Mouse (Mus musculus) forebrain, embryonic 11.5 days (tissue): Measurements from ENCODE around the gene Tmem44. TPM values are rescaled to one million over a fixed set of nuclear protein-coding genes. Genes with fewer than 3 reads are reported as not detected.
"Not testable (repeated sequence)": the region's sequence is repeated elsewhere in the genome, so short reads cannot be mapped to it uniquely, and the experiment has no call there.

ENCODE experiments used
- ATAC-seq: fragments of 200-750 bp; cut with Nextera tagmentation; replicated peaks from 2 replicates; pipeline ENCODE4 v1.8.0; 2017; ENCODE audit warnings: moderate TSS enrichment; ENCODE audit not compliant: low FRiP score
- DNase-seq: peaks from one replicate; pipeline ENCODE4 v3.0.0-alpha.2; 2017; ENCODE audit warnings: low spot score
- H3K27ac ChIP-seq: fragments of 300-500 bp; sonication (generic); 2 replicates; pipeline ENCODE4 v1.5.1; 2014; ENCODE audit warnings: low read depth, low read length
- H3K27me3 ChIP-seq: fragments of 300-500 bp; sonication (generic); 2 replicates; pipeline ENCODE4 v1.6.1; 2014; ENCODE audit warnings: mild to moderate bottlenecking, low read length, mixed read lengths; ENCODE audit not compliant: control insufficient read depth, insufficient read depth
- H3K36me3 ChIP-seq: fragments of 300-500 bp; sonication (generic); 2 replicates; pipeline ENCODE4 v1.6.1; 2014; ENCODE audit warnings: mild to moderate bottlenecking, low read length, moderate library complexity, mixed read lengths; ENCODE audit not compliant: control insufficient read depth, insufficient read depth
- H3K4me1 ChIP-seq: fragments of 300-500 bp; sonication (generic); replicated peaks from 2 replicates; pipeline ENCODE4 v1.6.1; 2014; ENCODE audit warnings: low read length, mixed read lengths; ENCODE audit not compliant: control insufficient read depth, insufficient read depth
- H3K4me2 ChIP-seq: fragments of 300-500 bp; sonication (generic); 2 replicates; pipeline ENCODE4 v1.6.1; 2014; ENCODE audit warnings: low read depth, mild to moderate bottlenecking, low read length, moderate library complexity, mixed read lengths; ENCODE audit not compliant: severe bottlenecking
- H3K4me3 ChIP-seq: fragments of 300-500 bp; sonication (generic); 2 replicates; pipeline ENCODE4 v1.5.1; 2014; ENCODE audit warnings: low read depth, low read length
- H3K9ac ChIP-seq: fragments of 300-500 bp; sonication (generic); 2 replicates; pipeline ENCODE4 v1.6.1; 2014; ENCODE audit warnings: low read length
- H3K9me3 ChIP-seq: fragments of 300-500 bp; sonication (generic); 2 replicates; pipeline ENCODE4 v1.6.1; 2016; ENCODE audit warnings: low read length, mixed read lengths; ENCODE audit not compliant: control insufficient read depth
- WGBS: fragments of 180-500 bp; shearing (Covaris S2); extraction: QIAGEN DNeasy Blood & Tissue Kit; methylation state at CpG from one replicate; pipeline ENCODE4 v1.1.7; 2014; 5-methylcytosine and 5-hydroxymethylcytosine counted together
- polyA plus RNA-seq: library from polyadenylated mRNA; unstranded; fragments of >200 nt; fragmentation: Nextera tagmentation; extraction: Ambion mirVana; gene quantifications from 2 replicates; pipeline ENCODE4 v1.2.1, GENCODE M21; 2014

The Tmem44 gene
- polyA plus RNA-seq, 1 experiment from 2014 or later: 26.3 TPM

DNA sequence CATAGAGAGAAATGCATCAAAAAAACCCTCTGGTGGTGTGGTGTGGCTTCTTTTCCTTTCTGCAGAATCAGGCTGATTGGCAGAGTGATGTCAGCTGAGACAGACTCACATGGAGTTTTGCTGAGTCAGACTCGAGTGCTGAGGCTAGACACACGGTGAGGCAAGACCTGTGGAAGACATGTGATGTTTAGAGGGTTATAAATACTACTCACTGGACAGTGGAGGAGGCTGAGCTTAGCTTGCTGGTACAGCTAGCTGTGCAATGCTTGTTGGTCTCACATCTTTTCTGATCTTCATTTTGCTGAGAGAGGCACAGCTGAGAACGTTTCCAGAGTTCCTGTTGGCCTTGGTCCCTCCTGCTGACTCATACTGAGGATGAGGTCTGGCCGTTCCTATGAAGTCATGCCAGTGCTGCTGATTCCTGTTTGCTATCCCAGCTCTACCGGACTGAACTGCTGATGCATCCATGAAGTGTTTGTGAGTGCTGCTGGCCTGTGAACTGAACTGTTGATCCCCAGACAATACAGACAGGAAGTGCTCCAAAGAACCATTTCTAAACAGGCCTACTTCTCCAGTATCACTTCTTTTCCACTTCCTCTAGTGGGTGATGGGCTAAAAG is 84.9 kb downstream of the Tmem44 start:
- H3K27me3 ChIP-seq: no peaks in the 10 kb centered on the region
- peaks cover 3% of the 10 kb centered on the region; the same call in 1 of the 2 replicates for H3K9me3 ChIP-seq
- H3K27ac ChIP-seq: no peak overlapping the region
- H3K4me2 ChIP-seq: no peak overlapping the region
- no peak overlapping the region for H3K4me3 ChIP-seq
- no peak overlapping the region for H3K9ac ChIP-seq
- H3K36me3 ChIP-seq: no peaks in the 10 kb centered on the region
- H3K4me1 ChIP-seq: no peaks in the 10 kb centered on the region
- WGBS: 79% methylated on average over 5 of the region's 5 CpGs
- DNase-seq: no peak
- ATAC-seq: no peak

DNA sequence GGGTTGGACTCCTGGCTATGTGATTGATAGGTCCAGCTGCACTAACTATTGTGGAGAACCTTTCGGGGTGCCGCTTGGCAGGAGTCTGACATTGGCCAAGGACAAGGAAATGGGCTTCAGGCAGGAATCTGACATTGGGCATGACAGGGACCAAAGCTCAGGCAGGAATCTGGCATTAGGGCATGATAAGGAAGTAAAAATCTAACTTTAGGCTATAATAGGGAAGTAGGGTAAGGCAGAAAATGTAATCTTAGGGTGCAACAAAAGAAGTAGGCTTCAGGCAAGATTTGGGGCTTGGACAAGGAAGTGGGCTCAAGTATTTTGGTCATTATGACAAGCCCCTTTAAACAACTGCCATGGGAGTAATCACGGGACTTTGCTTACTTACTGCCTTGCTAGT is 85.9 kb downstream of the Tmem44 start:
- not testable (repeated sequence) for H3K4me1 ChIP-seq

More for the DNA sequence above, 85.9 kb downstream of the Tmem44 start:
- H3K9me3 ChIP-seq, H3K36me3 ChIP-seq, H3K4me2 ChIP-seq, DNase-seq, H3K27me3 ChIP-seq, H3K4me3 ChIP-seq, H3K9ac ChIP-seq, H3K27ac ChIP-seq, ATAC-seq: not testable (repeated sequence)
- WGBS: 89% methylated on average over 3 of the region's 3 CpGs

Other genes starting within 250 kb of the Tmem44 start
- gene Gp5, start 240.1 kb downstream of the Tmem44 start, polyA plus RNA-seq: 1.7 and 2.0 TPM in 2 replicates
- gene Atp13a3, start 144.9 kb downstream of the Tmem44 start, polyA plus RNA-seq: 13.6 and 15.5 TPM in 2 replicates
- gene Lsg1, start 36.8 kb upstream of the Tmem44 start, polyA plus RNA-seq: 77.4 and 80.7 TPM in 2 replicates
- gene Fam43a, start 48.9 kb upstream of the Tmem44 start, polyA plus RNA-seq: 5.7 and 6.8 TPM in 2 replicates